Mouse (Mus musculus) CH12.LX (cell line): Measurements from ENCODE around the gene Cdk5. TPM values are rescaled to one million over a fixed set of nuclear protein-coding genes. Genes with fewer than 3 reads are reported as not detected.

Experiments used
- DNase-seq: peaks from one replicate; pipeline ENCODE4 v3.0.0-alpha.2; 2013; ENCODE audit errors: extremely low read depth
- H3K27ac ChIP-seq: 2 replicates; pipeline ENCODE4 v1.5.1; 2012; ENCODE audit warnings: low read depth, mild to moderate bottlenecking, control low read depth, moderate library complexity; ENCODE audit not compliant: insufficient read depth
- H3K27me3 ChIP-seq: replicated peaks from 2 replicates; pipeline ENCODE3; 2012; ENCODE audit warnings: inconsistent platforms
- H3K36me3 ChIP-seq, 2 experiments: replicated peaks in 1 of 2; 2 replicates each; pipeline versions ENCODE3 to v1.6.1; 2012; ENCODE audit warnings: inconsistent platforms in 1 of 2, low read length in 1 of 2, mild to moderate bottlenecking in 1 of 2, mixed read lengths in 1 of 2, moderate library complexity in 1 of 2; ENCODE audit not compliant: control insufficient read depth in 1 of 2, insufficient read depth in 1 of 2
- H3K4me1 ChIP-seq, 2 experiments: 2 replicates each; pipeline ENCODE4 v1.6.1; 2012; ENCODE audit warnings: inconsistent platforms in 1 of 2, moderate library complexity in 1 of 2; ENCODE audit not compliant: insufficient read depth in 2 of 2, control insufficient read depth in 1 of 2
- H3K4me2 ChIP-seq: 2 replicates; pipeline ENCODE4 v1.6.1; 2012; ENCODE audit warnings: low read depth, mild to moderate bottlenecking, control low read depth; ENCODE audit not compliant: poor library complexity, insufficient read depth, severe bottlenecking
- H3K4me3 ChIP-seq, 3 experiments: fragments of 150-350 bp in 1 of 3; sonication (generic) in 1 of 3; replicated peaks in 1 of 3; 2 replicates each; pipeline versions ENCODE3 to v1.5.1; 2011 to 2012; ENCODE audit warnings: low read depth in 2 of 3, low read length in 2 of 3, mild to moderate bottlenecking in 2 of 3, moderate library complexity in 2 of 3, control low read depth in 1 of 3, improper control_type of control experiment in 1 of 3, inconsistent platforms in 1 of 3, mixed read lengths in 1 of 3; ENCODE audit not compliant: poor library complexity in 1 of 3
- H3K79me2 ChIP-seq: replicated peaks from 2 replicates; pipeline ENCODE4 v1.6.1; 2012; ENCODE audit warnings: mild to moderate bottlenecking, moderate library complexity; ENCODE audit not compliant: control insufficient read depth, poor library complexity, insufficient read depth, severe bottlenecking; ENCODE audit errors: extremely low read depth
- H3K9ac ChIP-seq: 2 replicates; pipeline ENCODE4 v1.6.1; 2012; ENCODE audit warnings: low read depth, mild to moderate bottlenecking, control low read depth, moderate library complexity; ENCODE audit not compliant: insufficient read depth
- H3K9me3 ChIP-seq: replicated peaks from 2 replicates; pipeline ENCODE3; 2012; ENCODE audit warnings: low read length, inconsistent platforms, mixed read lengths
- BHLHE40 ChIP-seq: IDR thresholded peaks from 2 replicates; pipeline ENCODE4 v1.6.1; 2011; ENCODE audit warnings: mild to moderate bottlenecking, low read depth, low read length, improper control_type of control experiment
- CHD1 ChIP-seq: IDR thresholded peaks from 2 replicates; pipeline ENCODE4 v1.6.1; 2012; ENCODE audit warnings: low read depth, low read length, improper control_type of control experiment, inconsistent platforms
- CHD2 ChIP-seq: IDR thresholded peaks from 2 replicates; pipeline ENCODE4 v1.6.1; 2011; ENCODE audit warnings: low read length, improper control_type of control experiment
- CTCF ChIP-seq, 2 experiments: IDR thresholded peaks in 1 of 2; conservative IDR thresholded peaks in 1 of 2; 2 replicates each; pipeline ENCODE4 v1.5.1; 2011 to 2012; ENCODE audit warnings: low read depth in 2 of 2, low read length in 2 of 2, improper control_type of control experiment in 1 of 2, inconsistent platforms in 1 of 2, mild to moderate bottlenecking in 1 of 2, moderate library complexity in 1 of 2
- E2F4 ChIP-seq: IDR thresholded peaks from 2 replicates; pipeline ENCODE4 v1.6.1; 2011; ENCODE audit warnings: low read depth, low read length, improper control_type of control experiment; ENCODE audit not compliant: insufficient replicate concordance
- ELF1 ChIP-seq: IDR thresholded peaks from 2 replicates; pipeline ENCODE4 v1.6.1; 2014; ENCODE audit warnings: low read depth, mild to moderate bottlenecking, inconsistent platforms, low read length, improper control_type of control experiment
- EP300 ChIP-seq: IDR thresholded peaks from 2 replicates; pipeline ENCODE4 v1.6.1; 2011; ENCODE audit warnings: low read length, improper control_type of control experiment
- GABPA ChIP-seq: IDR thresholded peaks from 2 replicates; pipeline ENCODE4 v1.6.1; 2012; ENCODE audit warnings: low read depth, low read length, improper control_type of control experiment, inconsistent platforms; ENCODE audit not compliant: insufficient replicate concordance
- HCFC1 ChIP-seq: IDR thresholded peaks from 2 replicates; pipeline ENCODE4 v1.6.1; 2012; ENCODE audit warnings: low read depth, mild to moderate bottlenecking, inconsistent platforms, low read length, improper control_type of control experiment
- JUN ChIP-seq: IDR thresholded peaks from 2 replicates; pipeline ENCODE4 v1.6.1; 2011; ENCODE audit warnings: low read depth, mild to moderate bottlenecking, low read length, improper control_type of control experiment, moderate library complexity; ENCODE audit not compliant: insufficient read depth
- KAT2A ChIP-seq: IDR thresholded peaks from 2 replicates; pipeline ENCODE4 v1.6.1; 2012; ENCODE audit warnings: low read length, improper control_type of control experiment, inconsistent platforms; ENCODE audit not compliant: insufficient replicate concordance
- MAFK ChIP-seq: IDR thresholded peaks from 2 replicates; pipeline ENCODE4 v1.6.1; 2011; ENCODE audit warnings: low read length, improper control_type of control experiment; ENCODE audit not compliant: insufficient replicate concordance
- MAX ChIP-seq: IDR thresholded peaks from 2 replicates; pipeline ENCODE4 v1.6.1; 2011; ENCODE audit warnings: low read length, improper control_type of control experiment
- MAZ ChIP-seq: IDR thresholded peaks from 2 replicates; pipeline ENCODE4 v1.6.1; 2012; ENCODE audit warnings: low read depth, mild to moderate bottlenecking, inconsistent platforms, low read length, improper control_type of control experiment, moderate library complexity
- MEF2A ChIP-seq: IDR thresholded peaks from 2 replicates; pipeline ENCODE4 v1.6.1; 2014; ENCODE audit warnings: low read depth, mild to moderate bottlenecking, inconsistent platforms, low read length, improper control_type of control experiment, borderline replicate concordance
- MXI1 ChIP-seq: IDR thresholded peaks from 2 replicates; pipeline ENCODE4 v1.6.1; 2011; ENCODE audit warnings: mild to moderate bottlenecking, low read depth, low read length, improper control_type of control experiment
- MYC ChIP-seq: IDR thresholded peaks from 2 replicates; pipeline ENCODE4 v1.6.1; 2011; ENCODE audit warnings: low read depth, mild to moderate bottlenecking, improper control_type of control experiment, low read length
- NRF1 ChIP-seq: IDR thresholded peaks from 2 replicates; pipeline ENCODE4 v1.6.1; 2014; ENCODE audit warnings: low read depth, mild to moderate bottlenecking, inconsistent platforms, low read length, improper control_type of control experiment, moderate library complexity
- PAX5 ChIP-seq: IDR thresholded peaks from 2 replicates; pipeline ENCODE4 v1.6.1; 2012; ENCODE audit warnings: low read length, inconsistent platforms, mixed read lengths
- POLR2A ChIP-seq: IDR thresholded peaks from 2 replicates; pipeline ENCODE4 v1.6.1; 2011; ENCODE audit warnings: low read depth, mild to moderate bottlenecking, improper control_type of control experiment, low read length
- RAD21 ChIP-seq: IDR thresholded peaks from 2 replicates; pipeline ENCODE4 v1.6.1; 2011; ENCODE audit warnings: low read depth, mild to moderate bottlenecking, low read length, improper control_type of control experiment, moderate library complexity
- RCOR1 ChIP-seq: conservative IDR thresholded peaks from 2 replicates; pipeline ENCODE4 v1.6.1; 2012; ENCODE audit warnings: low read depth, mild to moderate bottlenecking, inconsistent platforms, low read length, improper control_type of control experiment
- SIN3A ChIP-seq: IDR thresholded peaks from 2 replicates; pipeline ENCODE4 v1.6.1; 2012; ENCODE audit warnings: low read length, improper control_type of control experiment, inconsistent platforms
- SMC3 ChIP-seq: IDR thresholded peaks from 2 replicates; pipeline ENCODE4 v1.6.1; 2011; ENCODE audit warnings: low read depth, low read length, improper control_type of control experiment
- TCF12 ChIP-seq: IDR thresholded peaks from 2 replicates; pipeline ENCODE4 v1.6.1; 2014; ENCODE audit warnings: low read depth, mild to moderate bottlenecking, inconsistent platforms, low read length, improper control_type of control experiment
- USF1 ChIP-seq: IDR thresholded peaks from 2 replicates; pipeline ENCODE4 v1.6.1; 2014; ENCODE audit warnings: low read depth, mild to moderate bottlenecking, inconsistent platforms, low read length, improper control_type of control experiment
- USF2 ChIP-seq: conservative IDR thresholded peaks from 2 replicates; pipeline ENCODE4 v1.6.1; 2011; ENCODE audit warnings: low read depth, low read length, improper control_type of control experiment
- ZC3H11A ChIP-seq: IDR thresholded peaks from 2 replicates; pipeline ENCODE4 v1.6.1; 2012; ENCODE audit warnings: low read depth, mild to moderate bottlenecking, inconsistent platforms, low read length, improper control_type of control experiment
- ZKSCAN1 ChIP-seq: IDR thresholded peaks from 2 replicates; pipeline ENCODE4 v1.6.1; 2012; ENCODE audit warnings: low read depth, inconsistent platforms, low read length, improper control_type of control experiment, borderline replicate concordance
- ZMIZ1 ChIP-seq: IDR thresholded peaks from 2 replicates; pipeline ENCODE4 v1.6.1; 2012; ENCODE audit warnings: low read depth, mild to moderate bottlenecking, inconsistent platforms, low read length, improper control_type of control experiment
- ZNF384 ChIP-seq: IDR thresholded peaks from 2 replicates; pipeline ENCODE4 v1.6.1; 2012; ENCODE audit warnings: low read depth, low read length, improper control_type of control experiment, inconsistent platforms
- dilution Hi-C: fragments of 300-500 bp; cut with MboI; formaldehyde crosslinking; loops from 2 replicates; pipeline ENCODE4 v1.14.3; 2020; ENCODE audit warnings: low sequenced_read_pairs; ENCODE audit not compliant: extremely low pct_unique_long_range_greater_than_20kb, extremely low pct_ligation_motif_present
- in situ Hi-C: fragments of 300-500 bp; cut with MboI; formaldehyde crosslinking; loops from 3 replicates; pipeline ENCODE4 v1.14.3; 2019; ENCODE audit warnings: low sequenced_read_pairs, low pct_ligation_motif_present, low pct_unique_long_range_greater_than_20kb, mixed read lengths
- polyA plus RNA-seq: library from polyadenylated mRNA; unstranded; fragments of >175 nt; gene quantifications from 2 replicates; pipeline ENCODE4 v1.2.1, GENCODE M21; 2012; ENCODE audit warnings: low read depth; ENCODE audit not compliant: insufficient read length
- total RNA-seq, 2 experiments: library from RNA; depleted of rRNA; stranded (reverse); fragments of 300-350 nt in 1 of 2; fragments of >200 nt in 1 of 2; gene quantifications; 2 replicates each; pipeline ENCODE4 v1.2.3; 2012 to 2014

Gene Cdk5
- total and polyA plus RNA-seq, 3 experiments, result 7.4 to 26.6 (median 12.1) TPM

DNA sequence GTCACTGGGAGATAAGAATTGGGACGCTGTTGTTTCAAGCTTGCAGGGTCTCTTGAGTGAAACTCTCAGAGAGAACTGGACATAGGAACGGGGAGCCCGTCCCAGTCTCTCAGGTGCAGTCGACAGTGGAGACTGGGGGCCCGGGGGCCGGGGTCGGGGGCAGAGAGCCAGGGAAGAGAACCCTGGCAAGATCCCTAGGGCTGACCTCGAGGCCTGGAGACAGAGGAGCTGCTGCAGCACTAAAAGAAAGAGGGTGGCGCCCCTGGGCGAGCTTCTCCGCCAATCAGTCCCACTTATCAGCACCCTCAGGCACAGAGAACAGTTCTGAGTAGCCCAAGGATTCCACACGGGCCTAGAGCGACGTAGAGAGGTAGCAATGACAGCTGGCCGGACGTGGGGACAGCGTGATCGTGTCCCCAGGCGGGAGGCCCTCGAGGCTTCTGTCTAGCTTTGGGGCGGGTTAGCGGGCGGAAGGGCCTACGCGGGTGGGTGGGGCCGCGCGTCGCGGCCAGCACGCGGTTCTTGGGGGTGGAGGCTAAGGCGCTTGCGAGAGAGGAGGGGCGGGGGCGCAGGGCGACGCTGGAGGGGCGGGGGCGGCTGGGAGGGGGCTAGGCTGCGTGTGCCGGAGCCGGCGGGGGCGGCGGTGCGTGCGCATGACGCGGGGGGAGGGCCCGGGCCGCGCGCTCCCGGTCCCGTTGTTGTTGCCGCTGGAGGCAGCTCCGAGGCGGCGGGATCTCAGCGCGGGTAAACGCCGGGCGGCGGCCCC lies 28.1 kb upstream of the Cdk5 start (continued):
- TF ChIP-seq JUN (no peak), RCOR1 (no peak), POLR2A (peak; percentile 88), CTCF (conservative IDR thresholded peaks at IDR 0.05 in 1 of 2, IDR thresholded peaks at IDR 0.05 in 1 of 2; ENCODE audit: low read depth in 2 of 2, low read length in 2 of 2) (no peak), ZC3H11A (no peak), MEF2A (0 out of 2 replicates have a peak, but pooled peaks have one; percentile 14), USF2 (no peak), ZKSCAN1 (no peak), SIN3A (peak; percentile 85), ZNF384 (no peak), USF1 (no peak), SMC3 (no peak), ZMIZ1 (peak; percentile 44; the same call in 1 of the 2 replicates), HCFC1 (0 out of 2 replicates have a peak, but pooled peaks have one; percentile 47), KAT2A (no peak), PAX5 (no peak), MXI1 (peak; percentile 91), RAD21 (no peak)
- TF ChIP-seq, all 38 proteins: peak for 15

GRCm38 (mm10) chr5:24447624-24448298 lies 24.4 kb upstream of the Cdk5 start, which contains the start of gene Tmub1:
Gene Tmub1 (minus strand): TSS chr5:24447854.
- Histone ChIP-seq H3K4me3 (peak within 1 kb of the TSS; percentile 49 to 56 (median 56)), H3K27me3 (peaks cover 31% of the 10 kb centered on the region), H3K79me2 (peaks cover 13% of the 10 kb centered on the region), H3K27ac (no peak within 1 kb of the TSS), H3K9ac (peak within 1 kb of the TSS; percentile 56), H3K36me3 (peaks cover 6 to 13% of the 10 kb centered on the region in 2 experiments), H3K4me1 (peaks cover 24 to 42% of the 10 kb centered on the region in 2 experiments), H3K9me3 (no peaks in the 10 kb centered on the region), H3K4me2 (peak within 1 kb of the TSS; percentile 82)
- peak; percentile 89 for DNase-seq
- in situ Hi-C loops, result no loop called here
- dilution Hi-C loops, result no loop called here
- TF ChIP-seq SMC3 (no peak), MAX (peak; percentile 97), MYC (peak; percentile 92), KAT2A (peak; percentile 91; the same call in 1 of the 2 replicates), CTCF (conservative IDR thresholded peaks at IDR 0.05 in 1 of 2, IDR thresholded peaks at IDR 0.05 in 1 of 2; ENCODE audit: low read depth in 2 of 2, low read length in 2 of 2) (no peak), CHD1 (no peak), ELF1 (peak; percentile 96), BHLHE40 (peak; percentile 92), GABPA (peak; percentile 28; the same call in 1 of the 2 replicates), ZKSCAN1 (no peak), MAZ (no peak), MEF2A (peak; percentile 46; the same call in 1 of the 2 replicates), USF1 (peak; percentile 68), ZMIZ1 (0 out of 2 replicates have a peak, but pooled peaks have one; percentile 55), HCFC1 (peak; percentile 98), JUN (no peak), NRF1 (0 out of 2 replicates have a peak, but pooled peaks have one; percentile 31), TCF12 (peak; percentile 65; the same call in 1 of the 2 replicates), RCOR1 (0 out of 2 replicates have a peak, but pooled peaks have one; percentile 23), E2F4 (0 out of 2 replicates have a peak, but pooled peaks have one; percentile 70), SIN3A (peak; percentile 82; the same call in 1 of the 2 replicates), EP300 (no peak), POLR2A (peak; percentile 66; the same call in 1 of the 2 replicates), CHD2 (peak; percentile 38; the same call in 1 of the 2 replicates), RAD21 (no peak), USF2 (peak; percentile 60), MAFK (no peak)
